Mouse (Mus musculus) lung, embryonic 14.5 days (tissue): ENCODE data around the gene Stab2. TPM values are rescaled to one million over a fixed set of nuclear protein-coding genes. Genes with fewer than 3 reads are reported as not detected.

ENCODE experiments used
- ATAC-seq: fragments of 200-750 bp; cut with Nextera tagmentation; 2 replicates; pipeline ENCODE4 v1.8.0; 2017; ENCODE audit warnings: mild to moderate bottlenecking, moderate TSS enrichment, moderate library complexity; ENCODE audit not compliant: insufficient read depth
- DNase-seq: peaks from one replicate; pipeline ENCODE4 v3.0.0-alpha.2; 2015
- H3K27ac ChIP-seq: fragments of 300-500 bp; sonication (generic); 2 replicates; pipeline ENCODE4 v1.5.1; 2014; ENCODE audit warnings: low read depth, mild to moderate bottlenecking, moderate library complexity
- H3K27me3 ChIP-seq: fragments of 300-500 bp; sonication (generic); 2 replicates; pipeline ENCODE4 v1.6.1; 2014; ENCODE audit warnings: low read length, control low read depth; ENCODE audit not compliant: insufficient read depth
- H3K36me3 ChIP-seq: fragments of 300-500 bp; sonication (generic); 2 replicates; pipeline ENCODE4 v1.6.1; 2014; ENCODE audit warnings: control low read depth; ENCODE audit not compliant: insufficient read depth
- H3K4me1 ChIP-seq: fragments of 300-500 bp; sonication (generic); 2 replicates; pipeline ENCODE4 v1.6.1; 2014; ENCODE audit warnings: antibody characterized with exemption, control low read depth; ENCODE audit not compliant: insufficient read depth
- H3K4me2 ChIP-seq: fragments of 300-500 bp; sonication (generic); 2 replicates; pipeline ENCODE4 v1.6.1; 2014; ENCODE audit warnings: mild to moderate bottlenecking
- H3K4me3 ChIP-seq: fragments of 300-500 bp; sonication (generic); 2 replicates; pipeline ENCODE4 v1.5.1; 2014; ENCODE audit warnings: low read depth, low read length
- H3K9ac ChIP-seq: fragments of 300-500 bp; sonication (generic); 2 replicates; pipeline ENCODE4 v1.6.1; 2014
- H3K9me3 ChIP-seq: fragments of 300-500 bp; sonication (generic); 2 replicates; pipeline ENCODE4 v1.6.1; 2016; ENCODE audit warnings: low read depth, low read length, control low read depth
- CTCF ChIP-seq: IDR thresholded peaks from 2 replicates; pipeline ENCODE4 v1.5.1; 2016; ENCODE audit warnings: antibody characterized with exemption, low read depth
- whole genome bisulfite sequencing: fragments of 180-500 bp; shearing (Covaris S2); extraction: QIAGEN DNeasy Blood & Tissue Kit; methylation state at CpG from one replicate; pipeline ENCODE4 v1.1.7; 2014; 5-methylcytosine and 5-hydroxymethylcytosine counted together
- polyA plus RNA-seq: library from polyadenylated mRNA; unstranded; fragments of >200 nt; fragmentation: Nextera tagmentation; extraction: Ambion mirVana; gene quantifications from 2 replicates; pipeline ENCODE4 v1.2.1, GENCODE M21; 2014

The Stab2 gene
- polyA plus RNA-seq, 1 experiment from 2014 or later, result 5.8 TPM

DNA sequence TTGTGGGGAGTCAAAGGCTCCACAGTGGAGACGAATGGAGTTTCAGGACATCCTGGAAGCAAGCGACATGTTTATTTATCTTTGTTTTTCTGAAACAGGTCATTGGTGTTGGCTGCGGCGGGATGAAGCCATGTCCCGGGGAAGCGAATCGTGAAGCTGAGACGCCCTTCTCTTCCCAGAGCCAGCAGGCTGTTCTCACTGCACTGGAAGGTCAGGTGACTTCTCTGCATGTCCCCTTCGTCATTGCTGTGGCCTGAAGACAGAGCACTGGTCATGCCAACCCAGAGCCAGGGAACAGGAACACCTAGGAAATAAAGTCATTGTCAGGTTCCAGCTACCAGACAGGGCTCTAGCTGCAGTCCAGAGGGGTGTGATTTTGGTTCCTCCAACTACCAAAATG is 11.1 kb upstream of the Stab2 start:
- no peak for ATAC-seq
- no peak for DNase-seq

GRCm38 (mm10) chr10:87016151-87016692 is 8.4 kb upstream of the Stab2 start:
- Histone ChIP-seq H3K27me3 (no peaks in the 10 kb centered on the region), H3K36me3 (no peaks in the 10 kb centered on the region), H3K9ac (no peak overlapping the region), H3K4me1 (no peaks in the 10 kb centered on the region), H3K4me2 (no peak overlapping the region), H3K27ac (no peak overlapping the region), H3K4me3 (no peak overlapping the region), H3K9me3 (no peaks in the 10 kb centered on the region)
- DNase-seq (peak; percentile 41), ATAC-seq (peak; percentile 55)
- TF ChIP-seq CTCF, result no peak
- WGBS, result 40% methylated on average over 9 of the region's 9 CpGs

More for the DNA sequence above, 11.1 kb upstream of the Stab2 start:
- Histone ChIP-seq H3K27me3 (no peaks in the 10 kb centered on the region), H3K4me2 (no peak overlapping the region), H3K9me3 (no peaks in the 10 kb centered on the region), H3K9ac (no peak overlapping the region), H3K36me3 (no peaks in the 10 kb centered on the region), H3K4me3 (no peak overlapping the region), H3K4me1 (no peaks in the 10 kb centered on the region), H3K27ac (no peak overlapping the region)
- WGBS, result 60% methylated on average over 9 of the region's 9 CpGs
- no peak for TF ChIP-seq CTCF

GRCm38 (mm10) chr10:87015403-87015802 is 7.6 kb upstream of the Stab2 start:
- no peaks in the 10 kb centered on the region for H3K36me3 ChIP-seq
- no peak overlapping the region for H3K4me2 ChIP-seq
- no peaks in the 10 kb centered on the region for H3K4me1 ChIP-seq
- H3K27ac ChIP-seq, result no peak overlapping the region
- H3K9ac ChIP-seq, result no peak overlapping the region
- H3K9me3 ChIP-seq, result no peaks in the 10 kb centered on the region
- no peak for TF ChIP-seq CTCF
- 26% methylated on average over 5 of the region's 5 CpGs for WGBS
- no peak for DNase-seq
- no peak overlapping the region for H3K4me3 ChIP-seq
- no peaks in the 10 kb centered on the region for H3K27me3 ChIP-seq
- ATAC-seq, result no peak

DNA sequence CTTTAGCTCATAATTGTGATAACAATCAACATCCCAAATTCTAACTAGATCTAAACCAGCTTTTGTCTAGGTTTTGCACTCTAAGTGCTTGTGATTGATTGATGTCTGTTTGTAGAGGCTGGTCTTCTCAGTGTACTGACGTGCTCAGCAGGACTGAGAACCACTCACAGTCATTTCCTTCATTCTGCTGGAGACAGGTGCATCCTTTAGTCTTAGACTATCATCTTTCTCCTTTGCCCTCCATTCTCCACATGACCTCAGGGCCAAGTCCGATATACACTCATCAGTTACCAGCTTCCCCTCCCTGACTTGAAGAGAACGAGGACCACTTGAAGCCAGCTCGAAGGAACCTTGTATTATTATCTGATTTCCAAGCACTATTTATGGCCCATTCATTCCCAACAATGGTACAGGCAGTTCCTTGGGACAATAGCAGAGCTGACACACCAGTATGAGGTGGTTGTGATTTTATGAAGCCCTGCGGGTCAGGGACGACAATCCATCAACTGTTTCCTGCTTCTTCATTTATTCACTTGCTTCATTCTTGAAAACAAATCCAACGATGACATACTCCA is 6.7 kb upstream of the Stab2 start:
- ATAC-seq (peak; percentile 64; the same call in 1 of the 2 replicates), DNase-seq (peak; percentile 49)
- 60% methylated on average over 7 of the region's 7 CpGs for WGBS

DNA sequence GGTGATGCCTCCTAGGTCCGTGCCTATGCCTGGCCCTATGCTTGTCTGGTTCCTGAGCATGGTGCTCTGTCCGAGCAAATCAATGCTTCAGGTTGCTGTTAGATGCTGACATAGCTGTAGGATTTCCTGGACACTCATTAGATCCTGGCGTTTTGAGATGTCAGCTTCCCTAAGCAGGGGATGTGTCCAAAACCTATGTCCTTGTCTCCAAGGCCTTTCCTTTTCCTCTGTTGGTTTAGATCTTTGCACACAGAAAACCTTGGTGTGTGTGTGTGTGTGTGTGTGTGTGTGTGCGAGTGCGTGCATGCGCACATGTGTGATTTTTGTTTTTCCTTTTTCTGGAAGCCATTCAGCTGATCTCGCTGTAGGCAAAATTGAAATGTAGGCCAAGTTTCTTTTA is 4.3 kb upstream of the Stab2 start:
- no peak for TF ChIP-seq CTCF
- DNase-seq (no peak), ATAC-seq (no peak)
- Histone ChIP-seq H3K27me3 (no peaks in the 10 kb centered on the region), H3K9me3 (no peaks in the 10 kb centered on the region), H3K27ac (no peak overlapping the region), H3K36me3 (no peaks in the 10 kb centered on the region), H3K4me1 (no peaks in the 10 kb centered on the region), H3K4me2 (no peak overlapping the region), H3K9ac (no peak overlapping the region), H3K4me3 (no peak overlapping the region)
- WGBS, result 85% methylated on average over 7 of the region's 7 CpGs

More for the DNA sequence above, 6.7 kb upstream of the Stab2 start:
- H3K9me3 ChIP-seq, result no peaks in the 10 kb centered on the region
- no peaks in the 10 kb centered on the region for H3K36me3 ChIP-seq
- no peak overlapping the region for H3K4me3 ChIP-seq
- no peaks in the 10 kb centered on the region for H3K27me3 ChIP-seq
- H3K4me2 ChIP-seq, result no peak overlapping the region
- H3K27ac ChIP-seq, result no peak overlapping the region
- H3K9ac ChIP-seq, result no peak overlapping the region
- no peak for TF ChIP-seq CTCF
- H3K4me1 ChIP-seq, result no peaks in the 10 kb centered on the region

DNA sequence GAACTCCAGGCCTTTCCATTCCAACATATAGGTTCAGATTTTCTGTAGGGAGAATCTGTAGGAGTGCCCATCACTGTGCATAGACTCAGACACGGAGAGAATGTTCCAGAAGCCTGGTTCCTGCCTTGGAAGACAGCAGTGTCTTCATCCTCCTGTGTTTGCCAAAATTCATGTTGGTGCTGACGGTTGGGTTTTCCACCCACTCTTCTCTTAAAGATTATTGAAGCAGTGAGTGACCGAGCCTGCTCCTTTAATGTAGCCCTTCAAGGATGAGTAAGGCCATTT is 332 bp upstream of the Stab2 start:
- no peak for DNase-seq
- H3K4me3 ChIP-seq, result no peak overlapping the region
- 73% methylated on average over 3 of the region's 3 CpGs for WGBS
- H3K9ac ChIP-seq, result no peak overlapping the region
- H3K27ac ChIP-seq, result no peak overlapping the region
- no peak overlapping the region for H3K4me2 ChIP-seq
- no peaks in the 10 kb centered on the region for H3K4me1 ChIP-seq
- no peaks in the 10 kb centered on the region for H3K9me3 ChIP-seq
- ATAC-seq, result no peak
- no peaks in the 10 kb centered on the region for H3K36me3 ChIP-seq
- TF ChIP-seq CTCF, result no peak
- no peaks in the 10 kb centered on the region for H3K27me3 ChIP-seq

- Histone ChIP-seq H3K4me3 (no peak overlapping the region), H3K9me3 (no peaks in the 10 kb centered on the region), H3K27ac (no peak overlapping the region), H3K4me1 (no peaks in the 10 kb centered on the region), H3K27me3 (no peaks in the 10 kb centered on the region), H3K36me3 (no peaks in the 10 kb centered on the region), H3K4me2 (no peak overlapping the region), H3K9ac (no peak overlapping the region)
- TF ChIP-seq CTCF, result no peak
- DNase-seq (peak; percentile 24), ATAC-seq (no peak)
- WGBS, result 53% methylated on average over 14 of the region's 14 CpGs
These were observed 15.4 kb downstream of the Stab2 start for GRCm38 (mm10) chr10:86992238-86992976.
